Mouse (Mus musculus) megakaryocyte, embryonic 14.5 days (primary cell): ENCODE results near the gene Adam8.

Experiments used
- FLI1 ChIP-seq: IDR thresholded peaks from 2 replicates; pipeline ENCODE4 v1.6.1; 2012; ENCODE audit warnings: low read length, inconsistent platforms, mixed read lengths
- GATA1 ChIP-seq: IDR thresholded peaks from 3 replicates; pipeline ENCODE4 v1.6.1; 2012; ENCODE audit warnings: mixed read lengths, low read length, inconsistent platforms, borderline replicate concordance

DNA sequence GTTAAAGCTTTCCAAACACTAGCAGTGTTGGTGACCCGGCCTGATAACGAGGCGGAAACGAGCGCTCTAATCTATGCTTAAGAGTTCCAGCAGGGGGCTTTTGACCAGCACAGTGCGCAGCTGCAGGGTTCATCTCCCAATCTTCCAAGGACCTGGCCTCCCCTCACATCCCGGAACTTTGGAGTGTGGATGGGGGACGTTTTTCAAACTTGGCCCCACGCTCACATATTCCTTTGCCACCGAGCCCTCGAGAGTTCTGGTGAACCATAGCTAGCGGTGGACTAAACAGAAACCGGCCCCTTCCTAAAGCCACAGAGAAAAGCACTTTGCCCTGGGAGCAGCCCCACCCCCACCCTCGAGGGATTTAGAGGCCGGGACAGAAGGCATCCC is 42.5 kb downstream of the Adam8 start:
- TF ChIP-seq GATA1 (no peak), FLI1 (no peak)
